Comparison of ENCODE assay signal across 8 mouse cellular contexts in the genomic region with DNA sequence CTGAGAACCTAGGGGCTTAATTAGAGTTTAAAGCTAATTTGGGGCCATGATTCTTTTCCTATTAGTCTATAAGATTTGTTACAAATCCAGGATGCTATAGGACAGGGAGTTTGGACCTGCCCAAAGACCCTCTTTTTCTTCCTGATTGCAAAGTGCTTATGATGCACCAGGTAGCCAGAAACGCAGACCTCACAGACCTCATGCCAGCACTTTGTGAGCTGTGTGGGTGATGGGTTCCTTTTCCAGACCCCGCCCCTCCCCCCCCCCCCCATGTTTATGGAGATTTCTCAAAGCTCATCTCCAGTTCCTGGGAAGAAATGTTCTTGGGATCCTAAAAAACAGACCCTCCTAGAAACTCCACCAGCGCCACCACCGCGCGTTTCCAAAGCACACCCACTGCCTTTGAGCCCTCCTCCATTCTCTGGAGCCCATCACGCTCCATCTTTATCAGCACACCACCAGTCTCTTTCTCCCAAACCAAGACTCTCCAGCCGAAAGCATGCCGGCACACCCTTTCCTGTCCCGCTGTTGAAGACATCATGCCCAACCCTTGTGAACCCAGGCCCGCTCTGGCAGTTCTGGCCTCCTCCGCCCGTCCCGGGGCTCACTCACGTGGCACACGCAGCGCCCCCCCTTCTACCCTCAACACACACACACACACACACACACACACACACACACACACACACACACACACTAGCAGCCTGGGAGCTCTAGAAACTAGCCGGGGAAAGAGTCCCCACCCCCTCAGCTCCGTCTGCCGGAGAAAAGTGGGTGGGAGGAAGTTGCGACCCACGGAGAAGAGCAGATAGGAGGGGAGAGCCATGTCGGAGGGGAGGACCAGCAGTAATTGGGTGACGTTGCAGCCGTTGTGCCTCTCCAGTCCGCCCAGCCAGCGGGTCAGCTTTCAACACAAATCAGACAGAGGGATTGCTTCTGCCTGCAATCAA. TPM values are rescaled to one million over a fixed set of nuclear protein-coding genes. Genes with fewer than 3 reads are reported as not detected.
A peak's percentile ranks its signal among the peaks of the same experiment; 100 is the strongest.
DNase-seq lines count a peak whose midpoint lies in the region; ATAC-seq and TF ChIP-seq lines count a peak whose summit lies in the region.

No protein-coding gene starts in this region.

- ATAC-seq in forebrain, embryonic 13.5 days: peak; percentile 94
- peak; percentile 89 for ATAC-seq in heart, embryonic 16.5 days (replicated peaks; ENCODE audit: extremely low read depth, insufficient read depth, low FRiP score)
- peak; percentile 88 for ATAC-seq in liver, embryonic 14.5 days (ENCODE audit: insufficient read depth)
- peak; percentile 89 for ATAC-seq in neural tube, embryonic 11.5 days (ENCODE audit: insufficient read depth, low FRiP score, low TSS enrichment)

- 1% methylated on average over 26 of the region's 27 CpGs for WGBS in forebrain, embryonic 13.5 days
- WGBS in heart, embryonic 16.5 days: under 1% methylated on average over 25 of the region's 27 CpGs
- under 1% methylated on average over 26 of the region's 27 CpGs for WGBS in liver, embryonic 14.5 days (ENCODE audit: insufficient replicate concordance)
- under 1% methylated on average over 26 of the region's 27 CpGs for WGBS in neural tube, embryonic 11.5 days

- TF ChIP-seq CTCF in ES-Bruce4 (IDR thresholded peaks at IDR 0.05; ENCODE audit: low read depth, low read length): no peak
- TF ChIP-seq CTCF in liver, embryonic 14.5 days (IDR thresholded peaks at IDR 0.05; ENCODE audit: low read depth): no peak
- TF ChIP-seq CTCF in testis, adult 2 months (IDR thresholded peaks at IDR 0.05; ENCODE audit: control insufficient read depth, insufficient read depth, insufficient replicate concordance, low read depth, low read length): no peak

- DNase-seq in cerebellum, adult 11 months: peak; percentile 40
- peak; percentile 63 for DNase-seq in kidney, postnatal 14 days
- peak in 1 of 3 experiments; percentile 30 for DNase-seq in liver, embryonic 14.5 days (ENCODE audit: low read depth in 3 of 3, low spot score in 3 of 3)
- peak; percentile 81 for DNase-seq in neural tube, embryonic 11.5 days (ENCODE audit: low spot score)

- TF ChIP-seq POLR2A in ES-Bruce4 (IDR thresholded peaks at IDR 0.05; ENCODE audit: insufficient read depth, low read length): no peak
- TF ChIP-seq POLR2A in testis, adult 2 months (IDR thresholded peaks at IDR 0.05; ENCODE audit: control insufficient read depth, low read depth, low read length): no peak

- H3K4me1 ChIP-seq in ES-Bruce4 (ENCODE audit: control insufficient read depth, insufficient read depth, low read length): no peaks in the 10 kb centered on the region
- no peaks in the 10 kb centered on the region for H3K4me1 ChIP-seq in forebrain, embryonic 13.5 days
- peaks cover 2% of the 10 kb centered on the region; the same call in 1 of the 2 replicates for H3K4me1 ChIP-seq in heart, embryonic 16.5 days (ENCODE audit: control insufficient read depth, insufficient read depth, low read length)
- H3K4me1 ChIP-seq in liver, embryonic 14.5 days (replicated peaks; ENCODE audit: control insufficient read depth in 2 of 2, insufficient read depth in 2 of 2, low read length in 1 of 2): no peaks in the 10 kb centered on the region; a peak in 1 of 4 replicates
- H3K4me1 ChIP-seq in neural tube, embryonic 11.5 days (ENCODE audit: control insufficient read depth, insufficient read depth, low read length): no peaks in the 10 kb centered on the region
- no peaks in the 10 kb centered on the region for H3K4me1 ChIP-seq in testis, adult 2 months (ENCODE audit: control insufficient read depth, insufficient read depth, low read length)

- TF ChIP-seq EP300 in ES-Bruce4 (IDR thresholded peaks at IDR 0.05; ENCODE audit: insufficient read depth, low read depth, low read length): no peak
- TF ChIP-seq EP300 in liver, embryonic 14.5 days (IDR thresholded peaks at IDR 0.05; ENCODE audit: low read depth): no peak

- no peaks in the 10 kb centered on the region for H3K36me3 ChIP-seq in ES-Bruce4 (ENCODE audit: control insufficient read depth, insufficient read depth, low read length, poor library complexity, severe bottlenecking)
- no peaks in the 10 kb centered on the region for H3K36me3 ChIP-seq in forebrain, embryonic 13.5 days (ENCODE audit: poor library complexity, severe bottlenecking)
- no peaks in the 10 kb centered on the region for H3K36me3 ChIP-seq in heart, embryonic 16.5 days (ENCODE audit: control insufficient read depth, insufficient read depth)
- no peaks in the 10 kb centered on the region for H3K36me3 ChIP-seq in liver, embryonic 14.5 days (replicated peaks; ENCODE audit: control insufficient read depth, insufficient read depth, low read depth)
- H3K36me3 ChIP-seq in neural tube, embryonic 11.5 days (ENCODE audit: control insufficient read depth, insufficient read depth, low read length): no peaks in the 10 kb centered on the region
- H3K36me3 ChIP-seq in testis, adult 2 months (ENCODE audit: control insufficient read depth, insufficient read depth, low read length): no peaks in the 10 kb centered on the region

- peak overlapping the region; percentile 63 for H3K4me2 ChIP-seq in forebrain, embryonic 13.5 days
- peak overlapping the region; percentile 66 for H3K4me2 ChIP-seq in heart, embryonic 16.5 days (ENCODE audit: low read depth, low read length)
- H3K4me2 ChIP-seq in liver, embryonic 14.5 days (ENCODE audit: low read depth): peak overlapping the region; percentile 71
- H3K4me2 ChIP-seq in neural tube, embryonic 11.5 days (ENCODE audit: low read depth): peak overlapping the region; percentile 40

- no peak overlapping the region for H3K27ac ChIP-seq in ES-Bruce4 (ENCODE audit: insufficient read depth, low read length)
- peak overlapping the region; percentile 63 for H3K27ac ChIP-seq in forebrain, embryonic 13.5 days
- peak overlapping the region; percentile 54 for H3K27ac ChIP-seq in heart, embryonic 16.5 days (ENCODE audit: low read length)
- no peak overlapping the region for H3K27ac ChIP-seq in liver, embryonic 14.5 days
- peak overlapping the region; percentile 73; the same call in 1 of the 2 replicates for H3K27ac ChIP-seq in neural tube, embryonic 11.5 days (ENCODE audit: low read depth, low read length)
- H3K27ac ChIP-seq in testis, adult 2 months (ENCODE audit: control insufficient read depth, insufficient read depth, low read depth, low read length): no peak overlapping the region

- H3K27me3 ChIP-seq in ES-Bruce4 (ENCODE audit: control insufficient read depth, insufficient read depth, low read length, poor library complexity, severe bottlenecking): no peaks in the 10 kb centered on the region; the same call in 1 of the 2 replicates
- no peaks in the 10 kb centered on the region for H3K27me3 ChIP-seq in forebrain, embryonic 13.5 days
- no peaks in the 10 kb centered on the region for H3K27me3 ChIP-seq in heart, embryonic 16.5 days (ENCODE audit: control insufficient read depth, insufficient read depth, low read length)
- no peaks in the 10 kb centered on the region for H3K27me3 ChIP-seq in liver, embryonic 14.5 days (ENCODE audit: control insufficient read depth, insufficient read depth, low read length)
- H3K27me3 ChIP-seq in neural tube, embryonic 11.5 days (ENCODE audit: control insufficient read depth, insufficient read depth, low read length): no peaks in the 10 kb centered on the region
- no peaks in the 10 kb centered on the region for H3K27me3 ChIP-seq in testis, adult 2 months (ENCODE audit: control insufficient read depth, insufficient read depth, low read length)

- H3K9me3 ChIP-seq in ES-Bruce4 (replicated peaks; ENCODE audit: control insufficient read depth, insufficient read depth, low read length, poor library complexity, severe bottlenecking): no peaks in the 10 kb centered on the region
- H3K9me3 ChIP-seq in forebrain, embryonic 13.5 days (replicated peaks): no peaks in the 10 kb centered on the region
- H3K9me3 ChIP-seq in heart, embryonic 16.5 days (replicated peaks; ENCODE audit: control insufficient read depth, low read length): no peaks in the 10 kb centered on the region
- no peaks in the 10 kb centered on the region for H3K9me3 ChIP-seq in liver, embryonic 14.5 days (ENCODE audit: control insufficient read depth, low read length)
- H3K9me3 ChIP-seq in neural tube, embryonic 11.5 days (ENCODE audit: control insufficient read depth, low read length): no peaks in the 10 kb centered on the region

- H3K4me3 ChIP-seq in ES-Bruce4 (ENCODE audit: low read depth, low read length): peak overlapping the region; percentile 58
- peak overlapping the region; percentile 49 for H3K4me3 ChIP-seq in forebrain, embryonic 13.5 days
- H3K4me3 ChIP-seq in heart, embryonic 16.5 days (ENCODE audit: low read length): peak overlapping the region; percentile 59
- peak overlapping the region; percentile 52 to 63 for H3K4me3 ChIP-seq in liver, embryonic 14.5 days (ENCODE audit: insufficient read depth in 1 of 2, low read depth in 2 of 2, low read length in 2 of 2)
- H3K4me3 ChIP-seq in neural tube, embryonic 11.5 days (ENCODE audit: low read depth, low read length): peak overlapping the region; percentile 39
- H3K4me3 ChIP-seq in testis, adult 2 months (ENCODE audit: control insufficient read depth, low read depth, low read length): peak overlapping the region; percentile 56

- 0 out of 2 replicates have a peak overlapping the region, but pooled peaks have one; percentile 3 for H3K9ac ChIP-seq in ES-Bruce4 (ENCODE audit: low read depth, poor library complexity, severe bottlenecking)
- H3K9ac ChIP-seq in forebrain, embryonic 13.5 days: peak overlapping the region; percentile 62
- H3K9ac ChIP-seq in heart, embryonic 16.5 days (ENCODE audit: low read length): peak overlapping the region; percentile 80
- peak overlapping the region; percentile 44 for H3K9ac ChIP-seq in liver, embryonic 14.5 days (replicated peaks)
- H3K9ac ChIP-seq in neural tube, embryonic 11.5 days (ENCODE audit: low read length): peak overlapping the region; percentile 61

RNA-seq across cellular contexts. Expression of gene Mef2c, which starts 14.1 kb away (rescaled TPM):
- polyA plus RNA-seq in ES-Bruce4 (2011; ENCODE audit: insufficient read depth, insufficient read length, low read depth, missing spikeins): not detected in 2 replicates
- polyA plus RNA-seq in forebrain, embryonic 13.5 days (2015; fragmentation: Nextera tagmentation; extraction: Ambion mirVana): 58.2 and 60.4 TPM in 2 replicates
- polyA plus RNA-seq in heart, embryonic 16.5 days (2015; fragmentation: Nextera tagmentation; extraction: Ambion mirVana): 89.6 and 116 TPM in 2 replicates
- 2.3 and 3.2 TPM in 2 replicates for polyA plus RNA-seq in liver, embryonic 14.5 days (2012; rRNA removed)
- polyA plus RNA-seq in liver, embryonic 14.5 days (2014; fragmentation: Nextera tagmentation; extraction: Ambion mirVana): 8.3 and 8.7 TPM in 2 replicates
- polyA plus RNA-seq in neural tube, embryonic 11.5 days (2014; fragmentation: Nextera tagmentation; extraction: Ambion mirVana): 34.4 and 39.3 TPM in 2 replicates
- 4.0 and 4.2 TPM in 2 replicates for polyA plus RNA-seq in testis, adult 2 months (2012; rRNA removed)

Comparison
In these comparisons a context has a peak if more than half of its experiments do, and no peak if none do; other contexts are left out.
1. H3K27ac ChIP-seq: peak in forebrain, embryonic 13.5 days (single experiment), heart, embryonic 16.5 days (single experiment) and neural tube, embryonic 11.5 days (single experiment); none in ES-Bruce4 (single experiment), liver, embryonic 14.5 days (single experiment) and testis, adult 2 months (single experiment).
2. H3K9ac ChIP-seq: peak in every context shown above with its lines; median percentile 80 in heart, embryonic 16.5 days; 62 in forebrain, embryonic 13.5 days; 61 in neural tube, embryonic 11.5 days; 44 in liver, embryonic 14.5 days; 3 in ES-Bruce4.
3. Peak in every context shown above with its lines, with median percentiles within 50 percentile points of each other: H3K4me3 ChIP-seq, ATAC-seq and H3K4me2 ChIP-seq.